Mouse (Mus musculus) left cerebral cortex, adult 8-10 months (tissue): ENCODE data around the gene Grik3. TPM values are rescaled to one million over a fixed set of nuclear protein-coding genes. Genes with fewer than 3 reads are reported as not detected.
"Not testable (repeated sequence)": the region's sequence is repeated elsewhere in the genome, so short reads cannot be mapped to it uniquely, and the experiment has no call there.

Experiments used
- DNase-seq, 2 experiments: peaks; one replicate each; pipeline ENCODE4 v3.0.0; 2022; ENCODE audit warnings: low spot score in 2 of 2
- total RNA-seq, 4 experiments: library from RNA; stranded (reverse); gene quantifications; 2 replicates each; pipeline ENCODE4 v1.2.4; 2022

Gene Grik3
- total RNA-seq, 4 experiments from 2014 or later: 48.8 to 58.3 (median 53.5) TPM

DNA sequence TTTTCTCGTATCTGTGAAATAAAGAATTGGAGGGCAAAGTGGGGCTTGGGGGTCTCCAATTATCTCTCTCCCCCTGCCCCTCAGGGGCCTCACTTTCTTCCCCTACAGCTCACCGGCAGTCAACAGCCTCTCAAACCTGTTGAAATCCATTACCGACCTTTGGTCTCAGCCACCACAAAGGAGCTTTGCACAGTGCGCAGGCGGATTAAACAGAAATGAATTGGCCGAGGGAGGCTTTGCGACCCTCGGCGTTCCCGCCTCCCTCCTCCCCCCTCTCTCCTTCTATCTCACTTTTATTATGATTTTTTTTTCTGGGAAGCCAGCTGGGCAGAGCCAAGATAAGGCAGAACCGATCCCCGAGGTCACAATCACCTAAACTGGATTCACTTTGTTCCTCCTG, 97.1 kb downstream of the Grik3 start:
- DNase-seq: no peak

- no peak for DNase-seq
Measured at GRCm38 (mm10) chr4:125590241-125590919, 99.9 kb downstream of the Grik3 start.

GRCm38 (mm10) chr4:125592663-125593062, 102.2 kb downstream of the Grik3 start:
- no peak for DNase-seq

DNA sequence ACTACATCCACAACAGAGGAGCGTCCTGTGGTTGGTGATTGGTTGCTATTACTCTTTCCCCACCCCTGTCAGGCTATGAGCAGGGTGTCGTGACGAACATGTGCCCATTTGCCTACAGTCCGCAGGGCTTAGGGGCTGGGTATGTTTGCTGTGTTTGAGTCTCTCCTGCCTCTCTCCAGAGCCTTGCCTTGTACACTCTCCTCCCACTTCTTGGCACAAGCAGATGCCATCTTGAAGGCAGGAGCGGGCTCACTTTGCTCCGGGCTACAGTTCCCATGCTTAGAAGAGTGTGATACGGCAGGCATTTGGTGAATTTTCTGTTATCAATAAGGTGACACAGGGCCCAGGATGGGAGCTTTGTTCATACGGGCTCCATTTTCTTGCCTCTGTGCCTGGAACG, 104.5 kb downstream of the Grik3 start:
- no peak for DNase-seq

- DNase-seq: no peak
Measured at GRCm38 (mm10) chr4:125598677-125599076, 108.2 kb downstream of the Grik3 start.

- DNase-seq: no peak
Measured at GRCm38 (mm10) chr4:125599510-125600005, 109.1 kb downstream of the Grik3 start.

- DNase-seq: no peak
Measured at GRCm38 (mm10) chr4:125600642-125601041, 110.1 kb downstream of the Grik3 start.

DNA sequence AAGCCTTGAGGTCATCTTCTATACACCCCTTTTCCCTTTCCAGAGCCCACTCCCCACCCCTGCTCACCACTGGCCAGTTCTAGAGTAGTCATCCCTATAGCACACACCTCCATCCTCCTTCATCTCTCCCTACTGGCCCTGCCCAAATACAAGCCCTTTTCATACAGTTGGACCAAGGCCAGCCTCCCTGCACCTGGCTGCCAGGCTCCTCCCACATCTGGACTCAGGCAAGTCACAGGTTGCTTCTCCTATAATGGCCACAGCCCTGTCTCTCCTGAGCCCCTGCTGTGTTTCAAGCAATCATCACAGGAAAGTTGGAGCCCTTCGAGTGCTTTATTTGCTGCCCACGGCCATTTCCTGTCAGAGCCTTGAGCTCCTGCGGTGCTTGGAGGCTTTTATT, 110.8 kb downstream of the Grik3 start:
- DNase-seq: no peak

DNA sequence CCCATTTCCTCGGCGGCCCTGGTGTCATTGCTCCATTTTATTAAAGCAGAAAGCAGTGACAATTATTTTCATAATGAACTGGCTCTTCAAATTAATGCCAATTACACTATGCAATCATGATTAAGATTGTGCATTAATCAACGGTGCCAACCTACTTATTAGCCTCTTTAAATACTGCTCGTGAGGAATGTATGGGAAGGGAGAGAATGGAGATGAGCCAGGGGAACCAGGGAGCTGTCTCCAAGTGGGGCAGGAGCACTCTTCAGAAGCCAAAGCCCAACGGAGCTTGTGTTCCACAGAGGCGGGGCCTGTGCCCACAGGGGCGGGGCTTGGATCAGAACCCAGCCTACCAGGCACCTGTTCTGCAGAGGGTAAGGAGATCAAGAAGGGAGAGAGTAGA, 114.0 kb downstream of the Grik3 start:
- DNase-seq: no peak

GRCm38 (mm10) chr4:125606147-125606546, 115.6 kb downstream of the Grik3 start:
- no peak for DNase-seq

DNA sequence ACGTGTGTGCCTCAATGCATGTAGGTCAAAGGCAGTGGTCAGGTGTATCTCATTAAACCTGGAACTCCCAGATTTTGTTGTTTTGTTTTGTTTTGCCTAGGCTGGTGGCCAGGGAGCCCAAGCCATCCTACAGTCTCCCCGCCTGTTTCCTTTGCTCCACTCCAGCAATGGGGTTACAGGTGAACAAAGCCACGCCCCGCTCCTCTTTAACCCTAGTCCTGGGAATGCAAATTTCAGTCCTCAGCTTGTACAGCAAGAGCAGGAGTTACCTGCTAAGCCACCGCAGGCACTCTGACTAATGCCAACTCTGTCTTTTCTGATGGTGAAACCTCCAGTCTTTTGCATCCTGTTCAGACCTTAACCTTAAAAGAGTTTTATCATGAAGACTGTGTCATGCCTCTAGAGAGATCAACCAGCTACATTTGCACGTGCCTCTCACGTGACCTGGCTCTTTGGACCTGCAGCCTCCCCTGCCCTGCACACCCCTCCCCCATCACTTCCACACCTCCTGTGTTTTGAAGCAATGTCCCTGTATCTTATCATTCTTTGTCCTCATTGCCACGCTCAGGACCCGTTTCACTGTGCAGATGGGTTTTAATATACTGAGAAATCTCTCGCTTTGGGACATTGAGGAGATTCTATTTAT, 117.0 kb downstream of the Grik3 start:
- no peak for DNase-seq

- DNase-seq: not testable (repeated sequence)
Measured at GRCm38 (mm10) chr4:125608896-125609295, 118.4 kb downstream of the Grik3 start.

DNA sequence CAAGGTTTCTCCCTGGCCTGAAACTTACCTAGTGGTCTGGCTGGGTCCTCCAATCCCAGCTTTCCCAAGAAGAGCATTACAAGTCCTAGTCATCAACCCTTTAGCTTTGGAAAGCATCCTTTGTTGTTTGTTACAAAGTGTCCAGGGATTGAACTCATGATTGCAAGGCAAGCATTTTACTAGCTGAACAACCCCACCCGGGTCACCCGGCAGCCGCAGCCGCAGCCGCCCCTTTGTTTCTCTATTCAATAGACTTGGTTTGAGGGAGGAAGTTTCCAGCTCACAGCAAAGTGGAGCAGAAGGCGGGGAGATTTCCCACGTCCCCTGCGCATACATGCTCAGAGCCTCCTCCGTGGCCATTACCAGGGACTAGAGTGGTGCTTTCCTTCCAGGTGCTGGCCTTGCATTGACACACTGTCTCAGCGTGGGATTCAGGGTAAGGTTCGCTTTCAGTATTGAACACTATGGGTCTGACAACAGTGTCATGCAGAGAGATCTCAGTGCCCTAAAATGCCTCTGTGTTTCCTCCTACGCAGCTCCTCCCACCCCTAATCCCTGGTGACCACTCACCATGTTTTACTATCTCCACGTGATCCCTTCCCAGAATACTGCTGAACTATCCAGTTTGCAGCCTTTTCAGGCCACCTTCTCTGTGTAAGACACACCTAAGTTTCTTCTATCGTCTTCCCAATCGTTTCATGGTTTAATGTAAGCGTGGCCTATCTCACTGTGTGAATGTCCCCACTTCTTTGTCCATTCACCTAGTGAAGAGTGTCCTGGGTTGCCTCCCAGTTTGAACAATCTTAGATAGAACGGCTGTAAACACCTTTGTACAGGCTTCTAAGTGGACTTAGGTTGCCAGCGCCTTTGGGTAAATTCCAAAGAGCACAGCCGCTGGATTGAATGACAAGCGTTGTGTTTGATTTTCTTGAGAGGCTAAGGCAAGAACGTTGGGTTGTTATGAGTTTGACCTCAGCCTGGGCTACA, 119.1 kb downstream of the Grik3 start:
- no peak for DNase-seq

DNA sequence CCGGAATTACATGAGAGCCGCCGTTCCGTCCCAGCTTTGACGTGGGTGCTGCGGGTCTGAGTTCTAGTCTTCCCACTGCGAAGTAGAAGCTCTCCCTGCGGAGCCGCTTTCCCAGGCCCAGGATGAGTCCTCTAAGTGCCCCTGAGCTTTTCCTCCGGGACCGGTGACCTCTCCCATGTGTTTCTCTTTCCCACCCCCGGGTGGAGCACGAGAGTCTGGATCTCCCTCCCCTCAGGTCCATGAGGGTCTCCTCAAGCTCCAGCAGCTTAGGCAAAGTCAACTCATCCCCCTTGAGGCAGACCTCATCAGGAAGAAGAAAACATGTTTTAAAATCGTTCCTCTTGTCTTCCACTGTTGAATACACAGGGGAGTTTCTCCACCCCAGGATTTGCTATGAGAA, 127.4 kb downstream of the Grik3 start:
- no peak for DNase-seq

- DNase-seq: no peak
Measured at GRCm38 (mm10) chr4:125618524-125619320, 128.2 kb downstream of the Grik3 start.

GRCm38 (mm10) chr4:125624885-125625678, 134.6 kb downstream of the Grik3 start:
- DNase-seq: no peak

GRCm38 (mm10) chr4:125629544-125629943, 139.0 kb downstream of the Grik3 start:
- DNase-seq: no peak

GRCm38 (mm10) chr4:125635037-125635436, 144.5 kb downstream of the Grik3 start:
- no peak for DNase-seq

- DNase-seq: peak in 1 of 2 experiments; percentile 42
Measured at GRCm38 (mm10) chr4:125636616-125637304, 146.3 kb downstream of the Grik3 start.
